Mouse (Mus musculus): ENCODE measurements around the gene Fli1. TPM values are rescaled to one million over a fixed set of nuclear protein-coding genes. Genes with fewer than 3 reads are reported as not detected.

The Fli1 gene
- polyA plus RNA-seq, 2 experiments from 2014 or later, result 105 to 118 TPM

GRCm38 (mm10) chr9:32502256-32503010 lies 40.2 kb downstream of the Fli1 start:
- ATAC-seq, result no peak

DNA sequence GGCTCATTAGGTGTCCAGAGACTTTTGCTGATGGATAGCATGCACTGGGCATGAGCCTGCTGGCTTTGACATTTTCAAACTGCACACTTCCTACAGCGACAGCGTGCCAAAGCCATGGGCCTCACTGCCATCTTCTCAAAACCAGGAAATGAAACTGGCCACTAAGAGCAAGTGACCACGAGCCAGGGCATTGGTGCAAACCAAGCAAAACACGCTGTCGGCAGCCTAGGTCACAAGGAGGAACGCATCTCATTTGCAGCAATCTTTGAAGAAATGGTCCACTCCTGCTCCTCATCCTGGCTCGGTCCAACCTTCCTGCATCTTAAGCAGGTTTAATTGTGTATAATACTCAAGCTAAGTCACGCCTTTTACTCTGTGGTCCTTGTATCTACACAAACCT lies 41.8 kb downstream of the Fli1 start:
- ATAC-seq, result no peak

- peak; percentile 46 for ATAC-seq
These were observed 42.6 kb downstream of the Fli1 start for GRCm38 (mm10) chr9:32500063-32500462.

DNA sequence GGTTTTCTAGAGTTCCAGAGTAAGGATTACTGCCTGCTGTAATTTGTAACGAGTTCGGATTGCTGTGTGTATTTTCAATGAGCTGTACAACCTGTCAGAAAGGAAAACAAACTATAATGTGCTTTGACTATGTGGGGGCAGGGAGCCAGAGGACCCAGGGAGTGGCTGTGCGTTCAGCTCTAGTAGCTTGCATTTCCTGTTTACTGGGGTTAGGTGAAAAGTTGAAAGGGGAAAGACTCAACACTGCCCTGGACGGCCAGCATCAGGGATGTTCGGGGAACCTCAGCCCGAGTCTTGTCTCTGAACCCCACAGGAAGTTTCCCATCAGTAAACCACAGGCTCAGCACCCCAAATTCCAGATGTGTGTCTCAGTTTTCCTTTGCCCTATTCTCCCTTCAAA lies 43.2 kb downstream of the Fli1 start:
- ATAC-seq, result peak; percentile 48

DNA sequence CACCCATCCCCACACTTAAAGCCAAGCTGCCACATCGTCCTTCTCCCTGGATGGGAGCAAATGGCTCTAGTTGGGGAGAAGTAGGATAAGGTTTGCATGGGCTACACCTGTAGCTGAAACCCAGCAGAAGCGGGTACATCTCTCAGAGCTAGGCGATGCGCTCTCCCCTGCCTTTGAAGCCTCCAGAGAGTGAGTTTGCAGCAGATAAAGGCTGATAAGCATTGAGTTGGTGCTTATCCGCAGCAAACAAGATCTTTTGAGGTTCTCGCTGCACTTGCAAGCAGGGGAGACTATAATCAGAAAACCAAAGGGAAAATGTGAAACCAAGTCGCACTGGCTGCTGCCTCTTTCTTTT lies 47.0 kb downstream of the Fli1 start:
- peak; percentile 60 for ATAC-seq

GRCm38 (mm10) chr9:32494891-32495642 lies 47.6 kb downstream of the Fli1 start:
- ATAC-seq, result peak; percentile 48

DNA sequence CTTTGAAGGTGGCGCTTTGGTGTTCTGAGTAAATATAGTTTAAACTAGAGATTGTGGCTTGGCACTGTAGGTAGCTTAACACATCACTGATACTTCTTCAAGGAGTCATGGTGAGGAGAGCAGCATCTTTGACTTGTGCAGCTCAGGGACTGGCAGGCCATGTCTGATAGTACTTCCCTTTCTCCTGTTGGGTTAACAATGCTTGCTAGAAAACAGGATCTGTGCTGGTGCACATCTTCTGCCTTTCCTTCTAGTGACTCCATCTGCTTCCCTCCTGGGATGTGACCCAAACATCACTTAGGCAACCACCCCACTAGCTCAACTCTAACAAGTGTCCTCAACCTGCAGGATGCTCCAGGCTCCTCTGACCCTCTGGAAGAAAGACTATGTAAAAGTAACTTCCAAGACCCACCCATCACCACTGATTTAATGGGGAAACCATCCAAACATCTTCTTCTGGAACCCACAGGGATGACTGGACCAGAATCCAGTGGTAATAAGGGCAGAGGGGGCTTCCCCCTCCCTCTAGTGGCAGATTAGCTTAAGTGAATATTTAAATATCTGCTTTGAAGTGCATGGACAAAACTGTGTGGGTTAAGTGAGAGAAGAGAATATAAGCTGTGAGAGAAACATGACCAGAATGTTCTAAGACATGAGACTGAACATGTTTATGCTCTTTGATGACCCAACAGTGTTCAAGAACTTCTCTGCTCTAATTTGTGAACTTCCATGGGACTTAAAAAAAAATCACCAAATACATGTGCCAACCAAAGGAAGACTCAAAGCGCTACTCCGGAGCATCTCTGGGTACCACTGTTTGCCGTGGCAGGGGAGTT lies 48.9 kb downstream of the Fli1 start:
- peak; percentile 27 for ATAC-seq

DNA sequence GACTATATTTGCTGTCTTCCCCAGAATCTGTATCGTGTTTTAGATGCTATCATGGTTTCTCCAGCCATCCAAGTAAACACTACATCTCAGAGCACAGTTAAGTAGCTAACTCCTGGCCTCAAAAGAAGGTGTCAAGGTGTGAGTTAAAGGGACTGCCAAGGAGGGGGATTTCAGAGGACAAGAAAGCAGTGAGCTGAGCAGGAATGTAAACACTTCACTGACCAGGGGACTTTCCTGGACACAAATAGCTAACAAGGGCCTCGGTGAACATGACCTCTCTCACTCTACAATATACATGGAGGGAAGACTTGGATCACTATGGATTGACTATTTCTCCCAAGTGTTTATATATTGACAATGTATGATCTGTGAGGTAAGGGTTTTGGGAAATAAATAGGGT lies 49.9 kb downstream of the Fli1 start:
- no peak for ATAC-seq

DNA sequence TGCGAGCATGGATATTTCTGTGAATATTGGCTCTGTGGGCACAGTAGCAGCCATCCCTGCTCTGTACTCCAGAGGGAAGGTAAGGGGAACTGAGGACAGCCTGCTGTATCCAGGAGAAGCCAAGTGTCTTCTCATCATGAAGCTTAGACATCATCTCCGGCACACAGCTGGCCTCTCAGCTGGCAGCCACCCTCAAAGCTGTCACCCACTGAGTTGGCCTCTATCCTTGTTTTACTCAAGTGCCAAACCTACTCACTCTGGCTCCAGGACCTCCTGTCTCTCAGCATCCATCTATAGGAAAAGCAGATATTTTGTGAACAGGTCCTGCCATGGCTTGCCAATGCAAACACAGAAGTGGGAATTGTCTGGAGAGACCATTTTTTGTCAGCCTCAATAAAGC lies 51.2 kb downstream of the Fli1 start:
- no peak for ATAC-seq

DNA sequence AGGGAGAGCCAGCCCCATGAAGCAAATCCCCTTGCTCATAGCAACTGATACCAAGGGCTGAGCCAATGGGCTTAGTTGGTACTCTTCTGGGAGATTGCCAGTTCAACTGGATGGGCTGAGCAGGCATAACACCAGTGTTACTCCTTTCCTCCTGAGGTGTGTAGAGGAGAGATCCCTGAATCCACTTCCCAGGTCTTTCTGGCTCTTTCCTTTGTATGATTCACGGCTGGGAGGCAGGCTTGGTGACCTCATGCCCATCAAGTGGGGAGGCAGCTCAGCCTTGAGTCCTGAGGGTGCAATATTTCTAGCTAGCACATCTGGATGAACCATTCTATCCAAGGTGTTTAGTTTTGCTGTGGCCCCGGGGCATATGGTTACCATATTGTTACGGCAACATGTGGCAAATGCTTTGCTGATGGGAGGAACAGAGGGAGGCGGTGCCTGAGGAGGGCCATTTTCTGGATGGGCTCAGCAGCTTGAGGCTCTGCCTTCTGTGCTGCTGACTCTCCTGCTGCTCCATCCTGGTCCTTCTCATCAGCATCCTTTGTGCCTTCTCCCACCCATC lies 52.8 kb downstream of the Fli1 start:
- no peak for ATAC-seq

DNA sequence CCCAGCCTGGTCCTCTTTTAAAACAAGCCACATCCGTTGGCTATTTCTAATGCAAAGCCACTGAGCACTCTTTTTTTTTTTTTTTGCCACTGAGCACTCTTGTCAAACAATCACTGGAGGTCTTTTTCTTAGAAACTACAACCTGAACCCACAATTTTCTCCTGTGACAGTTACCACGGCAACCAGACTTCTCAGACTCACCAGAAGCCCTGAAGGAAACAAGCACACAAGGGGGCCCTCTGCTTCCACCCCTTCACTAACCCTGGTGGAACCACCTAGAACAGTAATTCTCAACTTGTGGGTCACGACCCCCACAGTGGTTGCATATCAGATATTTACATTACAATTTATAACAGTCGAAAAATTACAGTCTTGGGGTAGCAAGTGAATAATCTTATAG lies 53.3 kb downstream of the Fli1 start:
- no peak for ATAC-seq

- ATAC-seq, result no peak
These were observed 54.0 kb downstream of the Fli1 start for GRCm38 (mm10) chr9:32488627-32489026.

DNA sequence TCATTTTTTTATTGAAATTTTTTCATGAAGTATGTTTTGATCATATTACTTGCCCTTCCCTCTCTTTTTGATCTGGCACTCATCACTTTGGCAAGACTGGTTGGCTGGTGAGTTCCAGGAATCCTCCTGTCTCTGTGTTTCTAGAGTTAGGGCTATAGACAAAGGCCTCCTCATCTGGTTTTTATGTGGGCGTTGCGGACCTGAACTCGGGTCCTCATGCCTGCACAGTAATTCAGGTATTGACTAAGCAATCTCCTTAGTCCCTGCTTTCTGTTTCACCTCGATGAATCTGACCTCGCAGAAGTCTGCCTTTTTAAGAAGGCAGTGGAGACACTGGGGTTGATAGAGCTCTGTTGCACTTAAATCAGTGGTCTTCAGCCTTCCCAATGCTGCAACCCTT lies 54.8 kb downstream of the Fli1 start:
- ATAC-seq, result peak; percentile 46

DNA sequence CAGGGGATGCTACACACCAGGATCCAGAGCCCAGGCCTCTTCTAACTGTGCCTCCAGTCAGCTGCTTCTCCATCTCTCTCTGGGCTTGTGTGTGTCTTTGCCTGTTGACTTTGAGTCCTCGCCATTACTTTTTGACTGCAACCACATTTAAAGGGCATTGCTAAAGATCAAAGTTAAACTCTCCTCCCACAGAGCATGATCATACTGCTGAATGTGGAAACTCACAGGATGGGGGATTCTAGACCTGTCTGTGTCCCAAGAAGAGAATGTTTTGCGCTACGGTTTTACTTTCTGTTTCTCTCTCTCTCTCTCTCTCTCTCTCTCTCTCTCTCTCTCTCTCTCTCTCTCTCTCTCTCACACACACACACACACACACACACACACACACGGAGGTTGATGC lies 55.3 kb downstream of the Fli1 start:
- peak; percentile 88 for ATAC-seq

- peak; percentile 26 for ATAC-seq
These were observed 62.2 kb downstream of the Fli1 start for GRCm38 (mm10) chr9:32480418-32480817.

GRCm38 (mm10) chr9:32478799-32479198 lies 63.9 kb downstream of the Fli1 start:
- ATAC-seq, result no peak

- ATAC-seq, result no peak
These were observed 64.6 kb downstream of the Fli1 start for GRCm38 (mm10) chr9:32478087-32478486.

GRCm38 (mm10) chr9:32476604-32477003 lies 66.1 kb downstream of the Fli1 start:
- no peak for ATAC-seq

DNA sequence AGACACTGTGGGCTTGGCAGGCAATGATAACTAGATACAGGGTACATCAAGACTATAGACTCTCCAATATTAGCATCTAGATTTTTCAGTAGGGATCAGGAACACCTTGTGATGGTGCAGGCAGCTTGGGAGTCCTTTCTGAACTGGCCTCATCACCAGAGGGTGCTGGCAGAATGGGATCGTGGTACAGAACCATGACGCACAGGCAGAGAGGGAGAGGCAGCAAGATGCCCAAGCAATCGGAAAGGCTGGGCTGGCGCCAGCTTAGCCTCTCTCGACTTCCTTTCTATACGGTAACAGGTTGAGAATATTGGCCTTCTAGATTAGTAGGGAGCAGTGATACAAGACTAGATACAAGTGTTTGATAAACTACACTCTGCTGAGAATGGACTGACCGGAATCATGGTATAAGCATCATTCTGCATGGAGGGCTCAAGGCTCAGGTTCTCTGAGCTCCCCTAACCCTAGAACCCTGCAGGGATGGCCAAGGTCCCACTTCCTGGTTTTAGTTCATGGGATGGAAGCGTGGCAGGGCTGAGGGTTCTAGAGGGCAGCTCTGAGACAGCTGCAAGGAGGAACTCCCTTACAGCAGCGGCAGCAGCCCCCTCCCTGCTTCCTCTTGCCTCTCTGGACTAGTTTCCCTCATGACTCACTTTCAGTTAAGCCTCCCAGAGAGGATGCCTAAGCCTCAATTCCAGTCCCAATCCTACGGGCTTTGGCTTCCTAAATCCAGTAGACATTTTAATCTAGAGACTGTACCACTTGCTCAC lies 67.9 kb downstream of the Fli1 start:
- ATAC-seq, result no peak

DNA sequence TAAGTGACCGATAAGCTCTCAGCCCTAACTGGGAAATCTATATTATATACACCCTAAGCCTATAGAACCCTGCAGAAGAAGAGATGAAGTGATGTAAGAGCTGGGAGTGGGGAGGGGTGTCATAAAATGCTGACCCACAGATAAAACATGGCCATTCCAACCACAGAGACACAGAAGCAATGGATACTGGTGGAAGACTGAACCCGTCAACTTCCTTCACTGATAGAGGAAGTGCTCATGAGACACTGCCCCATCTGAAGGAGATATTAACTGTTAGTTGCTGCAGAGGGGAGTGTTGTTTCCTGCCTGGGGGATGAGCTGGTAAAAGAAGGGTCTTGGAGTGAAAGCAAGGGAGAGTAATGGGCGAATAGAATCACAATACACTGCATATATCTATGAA lies 70.3 kb downstream of the Fli1 start:
- no peak for ATAC-seq

DNA sequence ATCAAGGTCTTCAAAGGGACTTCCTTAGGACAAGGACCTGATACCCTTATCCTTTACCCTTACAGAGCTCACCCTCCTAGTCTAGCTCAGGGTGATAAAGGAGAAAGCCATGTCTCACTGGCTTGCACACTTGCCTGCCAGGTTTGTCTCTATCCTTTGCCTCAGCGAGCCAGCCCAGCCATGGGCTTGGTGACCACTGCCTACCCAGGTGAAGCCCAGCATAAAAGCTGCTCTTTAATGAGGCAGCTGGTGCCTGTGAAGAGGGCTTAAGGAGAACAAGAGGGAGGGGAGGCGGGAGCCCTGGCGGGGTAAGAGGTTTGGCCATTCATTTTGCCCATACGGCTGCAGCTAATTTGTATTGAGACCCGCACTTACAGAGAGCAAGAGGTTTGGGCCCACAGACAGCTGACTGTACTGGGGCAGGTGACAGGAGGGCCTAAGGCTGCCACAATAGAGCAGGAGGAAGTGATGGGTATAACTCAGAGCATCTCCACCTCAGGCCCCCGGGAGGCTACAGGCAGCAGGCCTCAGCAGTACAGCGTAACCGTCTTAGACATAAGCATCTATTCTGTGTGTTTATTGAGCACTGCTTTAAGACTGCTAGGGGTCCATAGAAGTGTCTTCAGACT lies 73.4 kb downstream of the Fli1 start:
- ATAC-seq, result no peak

GRCm38 (mm10) chr9:32468313-32468712 lies 74.3 kb downstream of the Fli1 start:
- ATAC-seq, result no peak
